Mouse (Mus musculus): ENCODE data around the gene Ogt. TPM values are rescaled to one million over a fixed set of nuclear protein-coding genes. Genes with fewer than 3 reads are reported as not detected.

Ogt gene
- 238 and 261 TPM in 2 replicates for polyA plus RNA-seq (2012; rRNA removed)

- TF ChIP-seq POLR2A (IDR thresholded peaks at IDR 0.05; ENCODE audit: borderline replicate concordance, insufficient read depth, low read length), result peak; percentile 71; the same call in 1 of the 2 replicates
- TF ChIP-seq CTCF (IDR thresholded peaks at IDR 0.05; ENCODE audit: borderline replicate concordance, insufficient read depth, low read depth, low read length), result no peak
- DNase-seq, result peak; percentile 91 to 93
- H3K27ac ChIP-seq (ENCODE audit: insufficient read depth, low read length), result peak within 1 kb of the TSS; percentile 90
- no peaks in the 10 kb centered on the region for H3K27me3 ChIP-seq (ENCODE audit: control insufficient read depth, insufficient read depth, low read length)
- peak within 1 kb of the TSS; percentile 96 for H3K4me3 ChIP-seq (replicated peaks; ENCODE audit: insufficient read depth, low read depth, low read length)
- WGBS, result 4% methylated on average over 24 of the region's 24 CpGs
- no peaks in the 10 kb centered on the region for H3K4me1 ChIP-seq (ENCODE audit: control insufficient read depth, insufficient read depth, low read length)
Observed at GRCm38 (mm10) chrX:101639741-101640166, at the start of gene Ogt. Gene Ogt (plus strand): TSS chrX:101640060.

- Histone ChIP-seq H3K4me1 (ENCODE audit: control insufficient read depth, insufficient read depth, low read length) (no peaks in the 10 kb centered on the region), H3K27me3 (ENCODE audit: control insufficient read depth, insufficient read depth, low read length) (no peaks in the 10 kb centered on the region), H3K4me3 (replicated peaks; ENCODE audit: insufficient read depth, low read depth, low read length) (no peak overlapping the region), H3K27ac (ENCODE audit: insufficient read depth, low read length) (no peak overlapping the region)
- no peak for TF ChIP-seq CTCF (IDR thresholded peaks at IDR 0.05; ENCODE audit: borderline replicate concordance, insufficient read depth, low read depth, low read length)
- TF ChIP-seq POLR2A (IDR thresholded peaks at IDR 0.05; ENCODE audit: borderline replicate concordance, insufficient read depth, low read length), result no peak
- 97% methylated on average over 3 of the region's 3 CpGs for WGBS
- DNase-seq, result no peak
Observed at GRCm38 (mm10) chrX:101616183-101616582, 23.7 kb upstream of the Ogt start.

- 69% methylated on average over 10 of the region's 10 CpGs for WGBS
- Histone ChIP-seq H3K4me3 (replicated peaks; ENCODE audit: insufficient read depth, low read depth, low read length) (no peak overlapping the region), H3K4me1 (ENCODE audit: control insufficient read depth, insufficient read depth, low read length) (no peaks in the 10 kb centered on the region), H3K27ac (ENCODE audit: insufficient read depth, low read length) (no peak overlapping the region), H3K27me3 (ENCODE audit: control insufficient read depth, insufficient read depth, low read length) (no peaks in the 10 kb centered on the region)
- no peak for DNase-seq
- TF ChIP-seq POLR2A (IDR thresholded peaks at IDR 0.05; ENCODE audit: borderline replicate concordance, insufficient read depth, low read length) (no peak), CTCF (IDR thresholded peaks at IDR 0.05; ENCODE audit: borderline replicate concordance, insufficient read depth, low read depth, low read length) (no peak)
Observed at GRCm38 (mm10) chrX:101617889-101618288, 22.0 kb upstream of the Ogt start.

- TF ChIP-seq CTCF (IDR thresholded peaks at IDR 0.05; ENCODE audit: borderline replicate concordance, insufficient read depth, low read depth, low read length), result no peak
- no peak for TF ChIP-seq POLR2A (IDR thresholded peaks at IDR 0.05; ENCODE audit: borderline replicate concordance, insufficient read depth, low read length)
- 35% methylated on average over 6 of the region's 6 CpGs for WGBS
- H3K4me1 ChIP-seq (ENCODE audit: control insufficient read depth, insufficient read depth, low read length), result no peaks in the 10 kb centered on the region
- no peaks in the 10 kb centered on the region for H3K27me3 ChIP-seq (ENCODE audit: control insufficient read depth, insufficient read depth, low read length)
- no peak overlapping the region for H3K27ac ChIP-seq (ENCODE audit: insufficient read depth, low read length)
- H3K4me3 ChIP-seq (replicated peaks; ENCODE audit: insufficient read depth, low read depth, low read length), result no peak overlapping the region
- no peak for DNase-seq
Observed at GRCm38 (mm10) chrX:101620317-101620716, 19.5 kb upstream of the Ogt start.

GRCm38 (mm10) chrX:101622539-101622938 lies 17.3 kb upstream of the Ogt start:
- no peak for DNase-seq
- Histone ChIP-seq H3K27me3 (ENCODE audit: control insufficient read depth, insufficient read depth, low read length) (no peaks in the 10 kb centered on the region), H3K27ac (ENCODE audit: insufficient read depth, low read length) (no peak overlapping the region), H3K4me3 (replicated peaks; ENCODE audit: insufficient read depth, low read depth, low read length) (no peak overlapping the region), H3K4me1 (ENCODE audit: control insufficient read depth, insufficient read depth, low read length) (no peaks in the 10 kb centered on the region)
- 47% methylated on average over 3 of the region's 3 CpGs for WGBS
- no peak for TF ChIP-seq POLR2A (IDR thresholded peaks at IDR 0.05; ENCODE audit: borderline replicate concordance, insufficient read depth, low read length)
- no peak for TF ChIP-seq CTCF (IDR thresholded peaks at IDR 0.05; ENCODE audit: borderline replicate concordance, insufficient read depth, low read depth, low read length)

GRCm38 (mm10) chrX:101636821-101637525 lies 2.9 kb upstream of the Ogt start:
- no peak overlapping the region for H3K27ac ChIP-seq (ENCODE audit: insufficient read depth, low read length)
- no peaks in the 10 kb centered on the region for H3K27me3 ChIP-seq (ENCODE audit: control insufficient read depth, insufficient read depth, low read length)
- no peak overlapping the region for H3K4me3 ChIP-seq (replicated peaks; ENCODE audit: insufficient read depth, low read depth, low read length)
- 65% methylated on average over 9 of the region's 9 CpGs for WGBS
- DNase-seq, result no peak
- TF ChIP-seq POLR2A (IDR thresholded peaks at IDR 0.05; ENCODE audit: borderline replicate concordance, insufficient read depth, low read length), result no peak
- TF ChIP-seq CTCF (IDR thresholded peaks at IDR 0.05; ENCODE audit: borderline replicate concordance, insufficient read depth, low read depth, low read length), result no peak
- no peaks in the 10 kb centered on the region for H3K4me1 ChIP-seq (ENCODE audit: control insufficient read depth, insufficient read depth, low read length)

- Histone ChIP-seq H3K27ac (ENCODE audit: insufficient read depth, low read length) (peak overlapping the region; percentile 20; the same call in 1 of the 2 replicates), H3K4me3 (replicated peaks; ENCODE audit: insufficient read depth, low read depth, low read length) (no peak overlapping the region), H3K4me1 (ENCODE audit: control insufficient read depth, insufficient read depth, low read length) (no peaks in the 10 kb centered on the region), H3K27me3 (ENCODE audit: control insufficient read depth, insufficient read depth, low read length) (no peaks in the 10 kb centered on the region)
- 51% methylated on average over 3 of the region's 3 CpGs for WGBS
- TF ChIP-seq POLR2A (IDR thresholded peaks at IDR 0.05; ENCODE audit: borderline replicate concordance, insufficient read depth, low read length), result no peak
- no peak for DNase-seq
Observed at GRCm38 (mm10) chrX:101638856-101639255, 1.0 kb upstream of the Ogt start.

- 8% methylated on average over 13 of the region's 13 CpGs for WGBS
- Histone ChIP-seq H3K27ac (ENCODE audit: insufficient read depth, low read length) (peak overlapping the region; percentile 20; the same call in 1 of the 2 replicates), H3K4me3 (replicated peaks; ENCODE audit: insufficient read depth, low read depth, low read length) (peak overlapping the region; percentile 96), H3K27me3 (ENCODE audit: control insufficient read depth, insufficient read depth, low read length) (no peaks in the 10 kb centered on the region), H3K4me1 (ENCODE audit: control insufficient read depth, insufficient read depth, low read length) (no peaks in the 10 kb centered on the region)
- TF ChIP-seq CTCF (IDR thresholded peaks at IDR 0.05; ENCODE audit: borderline replicate concordance, insufficient read depth, low read depth, low read length), result no peak
- TF ChIP-seq POLR2A (IDR thresholded peaks at IDR 0.05; ENCODE audit: borderline replicate concordance, insufficient read depth, low read length), result no peak
- DNase-seq, result no peak
Observed at GRCm38 (mm10) chrX:101639306-101639705, 554 bp upstream of the Ogt start.
